8 mouse cellular contexts compared by ENCODE assay signal in genomic region chr11:57645018-57645559, GRCm38 (mm10). TPM values are rescaled to one million over a fixed set of nuclear protein-coding genes. Genes with fewer than 3 reads are reported as not detected.
DNase-seq lines count a peak whose midpoint lies in the region; ATAC-seq lines count a peak whose summit lies in the region.

Galnt10 (plus strand) TSS chr11:57645442.

- peak within 1 kb of the TSS; percentile 72 for H3K4me3 ChIP-seq in forebrain, embryonic 11.5 days (ENCODE audit: low read depth, low read length)
- peak within 1 kb of the TSS; percentile 80 for H3K4me3 ChIP-seq in heart, embryonic 15.5 days
- peak within 1 kb of the TSS; percentile 98 for H3K4me3 ChIP-seq in liver, embryonic 13.5 days (replicated peaks)
- peak within 1 kb of the TSS; percentile 57 for H3K4me3 ChIP-seq in stomach, embryonic 14.5 days (ENCODE audit: low read depth, low read length)

- peak; percentile 86 for ATAC-seq in CD4-positive, CD25-positive, alpha-beta regulatory T cell, adult 4 months
- peak; percentile 88 for ATAC-seq in forebrain, embryonic 11.5 days (replicated peaks; ENCODE audit: low FRiP score)
- ATAC-seq in heart, embryonic 15.5 days (replicated peaks; ENCODE audit: insufficient number of reproducible peaks, insufficient read depth, low FRiP score, low read depth) = peak; percentile 88
- ATAC-seq in liver, embryonic 13.5 days (ENCODE audit: low read depth) = peak; percentile 83
- ATAC-seq in stomach, embryonic 14.5 days (ENCODE audit: insufficient number of reproducible peaks, insufficient read depth, low FRiP score, low read depth) = peak; percentile 88

- WGBS in forebrain, embryonic 11.5 days = under 1% methylated on average over 53 of the region's 60 CpGs
- under 1% methylated on average over 60 of the region's 60 CpGs for WGBS in heart, embryonic 15.5 days
- WGBS in liver, embryonic 13.5 days (ENCODE audit: insufficient replicate concordance) = 1% methylated on average over 60 of the region's 60 CpGs
- under 1% methylated on average over 60 of the region's 60 CpGs for WGBS in stomach, embryonic 14.5 days

- H3K36me3 ChIP-seq in forebrain, embryonic 11.5 days (ENCODE audit: control insufficient read depth, insufficient read depth, low read length) = no peaks in the 10 kb centered on the region; the same call in 1 of the 2 replicates
- H3K36me3 ChIP-seq in heart, embryonic 15.5 days = no peaks in the 10 kb centered on the region
- peaks cover 18% of the 10 kb centered on the region for H3K36me3 ChIP-seq in liver, embryonic 13.5 days
- H3K36me3 ChIP-seq in stomach, embryonic 14.5 days (ENCODE audit: control insufficient read depth, insufficient read depth, low read length) = no peaks in the 10 kb centered on the region

- peaks cover 6% of the 10 kb centered on the region; the same call in 1 of the 2 replicates for H3K4me1 ChIP-seq in forebrain, embryonic 11.5 days (replicated peaks; ENCODE audit: control insufficient read depth, insufficient read depth, low read length)
- peaks cover 16% of the 10 kb centered on the region for H3K4me1 ChIP-seq in heart, embryonic 15.5 days (replicated peaks)
- H3K4me1 ChIP-seq in liver, embryonic 13.5 days (replicated peaks) = peaks cover 58% of the 10 kb centered on the region
- H3K4me1 ChIP-seq in stomach, embryonic 14.5 days (ENCODE audit: control insufficient read depth, insufficient read depth, low read length) = peaks cover 9% of the 10 kb centered on the region; the same call in 1 of the 2 replicates

- no peaks in the 10 kb centered on the region for H3K9me3 ChIP-seq in forebrain, embryonic 11.5 days (ENCODE audit: control insufficient read depth, low read length)
- no peaks in the 10 kb centered on the region for H3K9me3 ChIP-seq in heart, embryonic 15.5 days (replicated peaks)
- no peaks in the 10 kb centered on the region for H3K9me3 ChIP-seq in liver, embryonic 13.5 days (replicated peaks)
- H3K9me3 ChIP-seq in stomach, embryonic 14.5 days (ENCODE audit: control insufficient read depth, low read depth, low read length) = no peaks in the 10 kb centered on the region

- peak; percentile 63 for DNase-seq in c-Kit-positive CD71-negative TER-119-negative erythroid progenitor cells, embryonic 14.5 days (ENCODE audit: low read depth)
- DNase-seq in forebrain, embryonic 11.5 days (ENCODE audit: low spot score) = peak; percentile 92
- peak; percentile 91 for DNase-seq in kidney, postnatal 14 days
- peak; percentile 78 for DNase-seq in liver, embryonic 13.5 days
- DNase-seq in natural killer cell, adult 2 months (ENCODE audit: low spot score in 2 of 2) = peak; percentile 76

- H3K27ac ChIP-seq in forebrain, embryonic 11.5 days (ENCODE audit: low read depth, low read length) = peak within 1 kb of the TSS; percentile 31; the same call in 1 of the 2 replicates
- peak within 1 kb of the TSS; percentile 84 for H3K27ac ChIP-seq in heart, embryonic 15.5 days
- H3K27ac ChIP-seq in liver, embryonic 13.5 days = peak within 1 kb of the TSS; percentile 81
- peak within 1 kb of the TSS; percentile 64 for H3K27ac ChIP-seq in stomach, embryonic 14.5 days (ENCODE audit: low read length)

- no peaks in the 10 kb centered on the region for H3K27me3 ChIP-seq in forebrain, embryonic 11.5 days (ENCODE audit: control insufficient read depth, insufficient read depth, low read length)
- no peaks in the 10 kb centered on the region for H3K27me3 ChIP-seq in heart, embryonic 15.5 days
- peaks cover 7% of the 10 kb centered on the region; the same call in 1 of the 2 replicates for H3K27me3 ChIP-seq in liver, embryonic 13.5 days
- H3K27me3 ChIP-seq in stomach, embryonic 14.5 days (ENCODE audit: control insufficient read depth, insufficient read depth, low read length) = no peaks in the 10 kb centered on the region

- peak within 1 kb of the TSS; percentile 98 for H3K4me2 ChIP-seq in forebrain, embryonic 11.5 days (ENCODE audit: low read depth, low read length, severe bottlenecking)
- H3K4me2 ChIP-seq in heart, embryonic 15.5 days = peak within 1 kb of the TSS; percentile 99
- H3K4me2 ChIP-seq in liver, embryonic 13.5 days = peak within 1 kb of the TSS; percentile 99
- peak within 1 kb of the TSS; percentile 97 for H3K4me2 ChIP-seq in stomach, embryonic 14.5 days (replicated peaks; ENCODE audit: low read depth, low read length)

- H3K9ac ChIP-seq in forebrain, embryonic 11.5 days (ENCODE audit: low read length) = peak within 1 kb of the TSS; percentile 81
- peak within 1 kb of the TSS; percentile 84 for H3K9ac ChIP-seq in heart, embryonic 15.5 days
- peak within 1 kb of the TSS; percentile 99 for H3K9ac ChIP-seq in liver, embryonic 13.5 days
- H3K9ac ChIP-seq in stomach, embryonic 14.5 days (replicated peaks; ENCODE audit: low read depth, low read length) = peak within 1 kb of the TSS; percentile 56

RNA-seq across cellular contexts. Expression of gene Galnt10, which starts in this region (rescaled TPM):
- 1 to 10 TPM; 7.4 to 8.3 TPM for polyA plus RNA-seq in CD4-positive, CD25-positive, alpha-beta regulatory T cell, adult 4 months (2017; shearing (Covaris generic))
- polyA plus RNA-seq in forebrain, embryonic 11.5 days (2014; fragmentation: Nextera tagmentation; extraction: Ambion mirVana) = 15.1 and 18.1 TPM in 2 replicates
- 8.9 and 13.1 TPM in 2 replicates for polyA plus RNA-seq in heart, embryonic 15.5 days (2015; fragmentation: Nextera tagmentation; extraction: Ambion mirVana)
- 23.6 and 27.5 TPM in 2 replicates for polyA plus RNA-seq in liver, embryonic 13.5 days (2015; fragmentation: Nextera tagmentation; extraction: Ambion mirVana)
- polyA plus RNA-seq in stomach, embryonic 14.5 days (2014; fragmentation: Nextera tagmentation; extraction: Ambion mirVana) = 8.4 and 11.5 TPM in 2 replicates

Comparison
In these comparisons a context has a peak if more than half of its experiments do, and no peak if none do; other contexts are left out.
1. Peak in every context shown above with its lines: DNase-seq, ATAC-seq, H3K4me3 ChIP-seq and H3K27ac ChIP-seq.
2. H3K27ac ChIP-seq: peak in every context shown above with its lines; median percentile 84 in heart, embryonic 15.5 days; 81 in liver, embryonic 13.5 days; 64 in stomach, embryonic 14.5 days; 31 in forebrain, embryonic 11.5 days.